Mouse (Mus musculus) right cerebral cortex, postnatal 10 days (tissue): ENCODE data around the gene Cd320.
"Not testable (repeated sequence)": the region's sequence is repeated elsewhere in the genome, so short reads cannot be mapped to it uniquely, and the experiment has no call there.

ENCODE experiments used
- DNase-seq, 2 experiments: peaks; one replicate each; pipeline ENCODE4 v3.0.0; 2021; ENCODE audit warnings: low spot score in 2 of 2

Cd320 gene

DNA sequence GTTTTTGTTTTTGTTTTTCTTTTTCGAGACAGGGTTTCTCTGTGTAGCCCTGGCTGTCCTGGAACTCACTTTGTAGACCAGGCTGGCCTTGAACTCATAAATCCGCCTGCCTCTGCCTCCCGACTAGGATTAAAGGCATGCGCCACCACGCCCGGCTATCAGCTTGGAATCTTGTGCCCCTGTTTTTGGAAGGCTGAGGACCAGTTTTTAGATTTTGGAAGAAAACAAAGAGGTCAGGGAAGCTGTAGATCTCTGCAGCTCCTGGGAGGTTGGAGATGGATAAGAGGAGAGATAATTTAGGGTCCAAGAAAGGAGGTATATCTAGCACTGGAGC, 17.9 kb upstream of the Cd320 start:
- DNase-seq: not testable (repeated sequence)

DNA sequence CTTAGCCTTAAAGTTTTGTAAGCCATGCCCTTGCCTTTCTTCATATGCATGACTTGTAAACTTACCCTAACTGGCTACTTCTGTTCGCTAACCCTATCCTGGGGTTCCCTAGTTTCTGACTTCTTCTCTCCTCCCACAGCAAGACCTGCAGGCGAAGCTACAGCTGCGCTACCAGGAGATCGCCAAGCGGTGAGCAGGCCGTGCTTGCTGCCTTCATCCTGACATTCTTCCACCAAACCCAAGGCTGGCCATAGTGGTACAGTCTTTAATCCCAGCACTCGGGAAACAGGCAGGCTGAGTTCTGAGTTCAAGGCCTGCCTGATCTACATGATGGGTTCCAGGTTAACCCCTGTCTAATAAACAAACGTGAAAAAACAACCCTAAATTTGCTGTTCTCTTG, 17.4 kb upstream of the Cd320 start:
- peak in 1 of 2 experiments; percentile 38 for DNase-seq

DNA sequence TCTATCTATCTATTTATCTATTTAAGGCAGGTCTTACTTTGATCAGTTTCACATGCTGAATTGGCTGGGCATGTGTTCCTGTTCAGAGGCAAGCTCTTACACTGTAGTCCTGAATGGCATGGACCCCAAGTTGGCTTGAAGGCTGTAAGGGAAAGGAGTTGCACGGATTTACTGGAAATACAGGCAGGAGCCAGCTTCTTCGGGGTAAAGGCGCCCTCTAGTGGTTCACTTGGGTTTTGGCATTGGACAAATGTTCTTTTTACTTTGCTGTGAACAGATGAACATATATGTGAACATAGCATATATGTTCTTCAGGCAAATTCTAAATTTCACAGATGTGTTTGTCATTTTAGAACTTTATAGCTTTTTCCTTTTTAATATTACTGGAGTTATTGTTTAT, 16.0 kb upstream of the Cd320 start:
- DNase-seq: peak; percentile 81

DNA sequence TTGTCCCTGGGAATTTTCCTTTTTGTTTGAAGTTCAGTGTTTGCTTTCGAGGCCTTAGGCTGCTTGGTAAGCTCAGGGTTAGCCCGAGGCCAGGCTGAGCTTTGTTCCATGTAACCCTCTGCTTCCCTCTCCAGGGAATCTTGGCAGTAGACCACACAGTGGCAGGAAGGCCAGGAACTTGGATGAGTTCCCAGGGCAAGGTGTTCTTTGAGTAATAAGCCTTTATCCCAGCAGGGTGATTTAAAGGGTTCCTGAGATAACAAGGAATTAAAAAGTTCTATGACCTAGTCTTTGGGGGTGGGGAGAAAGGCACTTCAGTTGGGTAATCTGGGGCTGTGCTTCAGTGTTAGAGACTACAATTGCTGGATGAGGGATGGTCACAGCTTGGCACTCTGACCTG, 14.0 kb upstream of the Cd320 start:
- peak in 1 of 2 experiments; percentile 38 for DNase-seq

DNA sequence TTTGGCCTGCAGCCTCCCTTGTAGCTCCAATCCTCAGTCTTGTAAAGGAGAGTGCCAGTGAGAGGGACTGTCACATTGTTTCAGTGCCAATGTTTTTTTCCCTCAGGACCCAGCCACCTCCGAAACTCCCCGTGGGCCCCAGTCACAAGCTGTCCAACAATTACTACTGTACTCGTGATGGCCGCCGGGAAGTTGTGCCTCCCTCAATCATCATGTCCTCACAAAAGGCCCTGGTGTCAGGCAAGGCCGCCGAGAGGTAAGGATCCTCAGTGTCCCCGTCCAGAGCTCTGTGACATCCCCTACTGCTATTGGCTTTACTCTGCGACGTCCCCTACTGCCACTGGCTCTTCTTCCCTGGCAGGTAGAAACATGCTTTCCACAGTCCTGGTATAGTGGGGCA, 13.3 kb upstream of the Cd320 start:
- no peak for DNase-seq

DNA sequence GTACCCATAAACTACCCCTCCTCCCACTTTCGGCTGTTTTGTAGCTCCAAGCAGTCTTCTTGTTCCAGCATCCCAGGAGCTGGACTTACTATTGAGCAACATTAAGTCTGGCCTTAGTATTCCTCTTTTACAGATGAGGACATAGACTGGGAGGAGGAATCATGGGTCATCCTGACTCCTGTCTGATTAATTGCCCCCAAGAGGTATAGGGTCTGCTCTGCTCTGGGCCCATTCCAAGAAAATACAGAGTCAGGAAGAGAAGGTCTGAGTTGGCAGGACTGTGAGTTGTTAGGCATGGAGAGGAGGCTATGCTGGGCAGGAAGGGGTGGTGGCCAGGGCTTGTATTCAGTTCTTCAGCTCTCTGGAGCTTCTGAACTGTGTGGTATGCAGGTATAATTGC, 1.3 kb downstream of the Cd320 start:
- no peak for DNase-seq

DNA sequence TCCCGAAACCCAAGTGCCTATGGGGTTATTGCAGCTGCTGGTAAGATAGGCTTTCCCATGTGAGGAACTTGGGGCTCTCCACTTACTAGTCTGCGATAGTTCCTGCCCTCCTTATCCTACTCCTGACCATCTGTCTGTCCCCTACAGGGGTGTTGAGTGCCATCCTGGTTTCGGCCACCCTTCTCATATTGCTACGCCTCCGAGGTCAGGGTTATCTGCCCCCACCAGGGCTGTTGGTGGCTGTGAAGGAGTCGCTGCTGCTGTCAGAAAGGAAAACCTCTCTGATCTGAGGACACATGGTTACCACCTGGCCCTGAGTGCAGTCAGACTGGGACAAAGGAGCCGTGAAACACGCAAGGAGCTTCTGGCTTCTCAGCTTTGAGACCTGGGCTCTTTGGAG, 5.2 kb downstream of the Cd320 start:
- DNase-seq: no peak

DNA sequence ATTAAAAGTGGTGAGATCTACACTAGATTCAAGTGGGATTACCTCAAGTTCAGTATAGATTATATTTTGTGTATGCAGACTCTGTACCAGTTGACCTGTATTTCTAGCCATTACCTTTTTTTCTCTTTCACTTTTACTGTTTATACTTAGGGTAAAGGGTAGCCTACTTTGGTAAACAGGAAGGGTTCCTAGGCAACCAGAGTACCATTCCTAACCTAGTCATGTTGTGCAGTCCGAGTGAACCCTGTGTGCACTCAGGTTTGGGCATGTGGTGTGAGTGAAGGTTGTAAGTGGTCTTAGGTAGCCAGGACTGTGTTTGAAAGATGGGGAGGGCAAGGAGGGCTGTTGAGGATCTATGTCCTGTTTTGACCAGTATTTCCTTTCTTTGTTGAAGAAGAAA, 8.4 kb downstream of the Cd320 start:
- no peak for DNase-seq

DNA sequence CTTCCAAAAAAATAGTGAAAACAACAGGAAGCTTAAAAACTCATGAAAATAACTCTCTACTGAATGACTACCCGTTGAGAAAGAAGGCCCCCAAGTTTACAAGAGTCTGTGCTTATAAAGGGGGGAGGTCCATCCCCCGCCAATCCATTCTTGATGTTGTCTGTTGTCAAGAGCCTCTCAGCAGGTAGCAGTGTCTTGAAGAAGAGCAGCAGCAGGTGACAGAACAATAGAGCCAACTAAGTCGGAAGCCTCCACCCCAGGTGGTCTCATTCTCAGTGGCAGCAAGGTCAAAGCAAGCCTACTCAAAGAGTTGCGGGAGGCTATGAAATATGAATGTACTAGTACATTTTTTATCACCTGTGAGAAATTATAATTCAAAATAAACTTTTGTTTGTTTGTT, 14.9 kb downstream of the Cd320 start:
- DNase-seq: no peak

DNA sequence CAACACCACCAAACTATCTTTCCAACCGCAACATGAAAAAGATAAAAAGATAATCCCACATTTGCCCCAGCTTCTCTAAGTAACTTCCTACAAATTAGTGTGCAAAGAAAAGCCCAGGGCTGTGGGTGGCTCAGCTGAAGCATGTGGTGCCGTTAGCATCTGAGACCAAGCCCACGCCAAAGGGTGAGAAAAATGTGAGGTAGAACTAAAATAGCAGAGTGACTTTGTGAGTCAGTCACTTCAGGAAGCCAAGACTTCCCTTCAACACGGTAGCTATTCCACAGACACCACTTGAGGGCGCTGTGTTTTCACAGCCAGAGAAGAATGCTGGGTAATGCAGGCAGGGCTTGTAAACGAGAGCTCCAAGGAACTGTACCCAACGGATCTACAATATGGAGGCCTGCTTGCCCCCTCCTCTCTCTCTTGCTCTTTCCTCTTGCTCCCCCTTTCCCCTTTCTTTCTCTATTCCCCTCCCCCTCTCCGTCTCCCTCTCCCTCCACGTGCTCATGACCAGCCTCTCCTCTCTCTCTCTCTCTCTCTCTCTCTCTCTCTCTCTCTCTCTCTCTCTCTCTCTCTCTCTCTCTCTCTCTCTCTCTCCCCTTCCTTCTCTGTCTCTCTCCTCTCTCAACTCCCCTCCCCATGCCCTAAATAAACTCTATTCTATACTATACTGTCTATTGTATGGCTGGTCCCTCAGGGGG, 22.6 kb downstream of the Cd320 start:
- peak; percentile 79 to 86 for DNase-seq

DNA sequence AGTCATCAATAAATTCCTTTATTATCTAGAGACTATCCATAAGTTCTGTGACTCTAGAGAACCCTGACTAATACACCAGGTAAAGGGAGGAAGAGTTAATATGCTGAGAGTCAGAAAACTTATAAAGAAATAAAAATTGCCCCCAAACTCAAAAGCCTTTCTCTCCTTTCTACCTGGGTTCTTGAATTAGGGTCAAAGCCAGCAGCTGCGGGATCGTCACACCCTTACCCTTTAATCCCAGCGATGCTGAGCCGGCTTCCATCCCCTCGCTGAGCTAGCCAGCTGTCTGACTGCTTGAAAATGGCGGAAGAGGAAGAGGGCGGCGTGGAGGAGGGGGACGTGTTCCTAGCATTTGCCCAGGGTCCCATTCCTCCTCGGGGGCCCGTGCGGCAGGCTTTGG, 30.6 kb downstream of the Cd320 start, which contains the start of gene Gm7029:
Gene Gm7029 (plus strand): TSS at position 301 of the 400 bp plus-strand sequence.
- not testable (repeated sequence) for DNase-seq

DNA sequence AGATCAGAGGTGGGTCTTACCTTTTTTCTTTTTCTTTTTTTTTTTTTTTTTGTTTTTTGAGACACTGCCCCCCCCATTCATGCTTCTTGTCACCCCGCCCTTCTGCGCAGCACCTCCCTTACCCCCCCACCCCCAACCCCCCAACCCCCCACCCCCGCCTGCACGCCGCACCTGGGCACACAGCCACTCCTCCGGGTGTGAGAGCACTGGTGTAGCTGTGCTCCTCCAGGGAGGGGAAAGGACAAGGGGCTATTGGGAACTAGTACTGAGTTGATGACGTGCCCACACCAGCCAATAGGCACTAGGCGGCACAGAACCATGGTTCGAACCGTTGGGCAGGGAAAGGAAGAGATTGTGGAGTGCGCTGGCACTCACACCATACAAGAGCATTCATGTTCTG, 31.5 kb downstream of the Cd320 start:
- peak in 1 of 2 experiments; percentile 28 for DNase-seq

DNA sequence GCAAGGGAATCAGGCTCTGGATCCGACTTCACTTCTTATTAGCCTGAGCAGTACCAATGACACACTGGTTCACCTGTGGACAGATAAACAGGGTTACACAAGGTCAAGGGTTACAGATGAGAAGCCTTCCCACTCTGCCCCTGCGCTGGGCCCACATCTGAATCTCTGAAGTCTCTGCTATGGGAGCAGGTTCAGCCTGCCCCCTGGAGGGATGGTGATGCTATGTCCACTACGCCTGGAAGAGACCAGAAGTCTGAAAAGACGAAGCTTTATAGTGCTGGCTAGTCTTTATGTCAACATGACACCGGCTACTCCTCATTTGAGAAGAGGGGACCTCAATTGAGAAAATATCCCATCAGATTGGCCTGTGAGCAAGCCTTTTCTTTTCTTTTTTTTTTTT, 32.9 kb downstream of the Cd320 start:
- not testable (repeated sequence) for DNase-seq

DNA sequence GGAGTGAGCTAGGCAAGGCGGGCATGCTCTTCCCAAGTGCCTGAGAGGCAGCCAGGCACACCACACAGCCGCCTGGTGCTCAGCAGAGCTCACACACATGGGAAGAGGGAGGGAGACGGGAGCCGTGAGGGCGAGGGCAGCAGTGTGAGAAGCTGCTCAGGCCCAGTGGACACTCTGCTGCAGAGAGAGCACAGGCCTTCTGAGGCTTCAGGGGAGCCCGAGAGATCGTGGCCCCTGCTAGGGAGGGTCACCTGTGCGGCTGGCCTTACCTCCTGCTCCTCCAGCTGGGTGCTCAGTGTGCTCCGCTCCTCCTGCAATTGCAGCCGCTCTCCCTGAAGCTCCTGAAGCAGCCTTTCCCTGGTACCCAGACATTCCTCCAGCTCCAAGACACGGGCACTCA, 41.4 kb downstream of the Cd320 start:
- DNase-seq: not testable (repeated sequence)

DNA sequence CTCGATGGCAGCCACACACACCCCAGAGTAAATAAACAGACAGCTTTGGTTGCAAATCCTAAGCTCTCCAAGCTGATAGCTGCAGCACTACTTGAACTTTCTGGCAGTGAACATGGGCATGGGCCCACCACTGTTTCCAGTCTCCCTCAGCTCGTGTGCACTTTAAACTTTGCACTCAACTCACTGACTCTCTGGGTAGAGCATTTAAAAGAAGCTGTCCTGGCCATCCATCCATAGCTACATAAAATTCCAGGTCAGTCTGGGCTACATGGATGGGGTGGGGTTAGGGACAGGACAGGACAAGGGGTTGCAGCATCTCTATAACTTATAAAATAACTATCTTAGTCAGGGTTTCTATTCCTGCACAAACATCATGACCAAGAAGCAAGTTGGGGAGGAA, 44.9 kb downstream of the Cd320 start:
- not testable (repeated sequence) for DNase-seq

DNA sequence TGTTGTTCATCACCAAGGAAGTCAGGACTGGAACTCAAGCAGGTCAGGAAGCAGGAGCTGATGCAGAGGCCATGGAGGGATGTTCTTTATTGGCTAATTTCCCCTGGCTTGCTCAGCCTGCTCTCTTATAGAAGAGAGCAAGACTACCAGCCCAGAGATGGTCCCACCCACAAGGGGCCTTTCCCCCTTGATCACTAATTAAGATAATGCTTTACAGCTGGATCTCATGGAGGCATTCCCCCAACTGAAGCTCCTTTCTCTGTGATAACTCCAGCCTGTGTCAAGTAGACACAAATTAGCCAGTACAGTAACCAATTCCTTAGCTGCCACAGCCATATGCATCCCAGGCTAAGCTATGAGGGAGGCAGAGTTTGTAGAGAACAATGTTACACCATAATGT, 45.3 kb downstream of the Cd320 start:
- not testable (repeated sequence) for DNase-seq

DNA sequence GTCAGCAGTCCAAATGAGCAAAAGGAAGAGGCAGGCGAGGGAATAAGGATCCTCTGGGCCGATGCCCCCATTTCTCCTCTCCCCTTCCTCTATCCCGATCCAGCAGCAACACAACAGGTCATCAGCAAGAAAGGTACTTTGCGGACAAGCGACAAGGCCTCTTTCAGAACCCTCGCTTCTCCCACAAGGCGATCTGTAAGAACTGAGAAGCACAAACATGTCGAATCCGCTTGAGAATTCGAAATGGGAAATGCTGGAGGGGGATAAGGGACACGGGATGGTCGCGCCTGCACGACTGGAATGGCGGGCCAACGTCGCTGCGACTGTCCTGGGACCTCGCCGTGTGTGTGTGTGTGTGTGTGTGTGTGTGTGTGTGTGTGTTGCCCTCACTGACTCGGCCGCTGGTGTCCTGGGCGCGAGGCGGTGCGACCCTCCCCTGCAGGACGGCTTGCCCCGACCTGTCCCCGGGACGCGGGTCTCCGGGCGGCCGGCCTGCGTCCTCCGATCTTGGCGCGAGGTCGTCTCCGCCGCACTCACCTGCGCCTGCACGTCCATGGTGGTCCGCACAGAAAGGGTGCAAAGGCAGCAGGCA, 47.1 kb downstream of the Cd320 start:
- DNase-seq: not testable (repeated sequence)

DNA sequence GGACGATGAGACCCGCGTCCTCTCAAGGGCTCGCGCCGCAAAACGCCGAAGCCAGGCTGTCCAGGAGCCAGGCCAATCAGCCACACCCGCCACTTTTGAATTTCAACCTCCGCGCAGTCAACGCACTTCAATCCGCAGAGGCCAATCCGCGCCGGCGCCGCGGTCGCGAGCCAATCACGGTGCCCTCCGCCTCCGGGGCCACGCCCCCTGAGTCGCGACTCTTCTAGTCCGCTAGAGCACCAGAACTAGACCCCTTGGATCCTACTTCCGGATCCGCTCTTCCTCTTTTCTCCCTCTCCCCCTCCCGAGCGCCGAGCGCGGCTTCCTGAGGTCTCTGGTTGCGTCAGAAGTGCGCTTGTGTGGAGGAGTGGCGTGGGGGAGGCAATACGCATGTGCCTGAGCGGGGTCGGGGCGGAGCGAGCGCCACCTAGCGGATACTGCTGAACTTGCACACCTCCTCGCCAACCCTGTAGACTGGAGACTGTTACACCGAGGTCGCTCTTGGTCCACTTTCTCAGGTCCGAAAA, 47.7 kb downstream of the Cd320 start, which contains the start of gene Kifc1:
Gene Kifc1 (minus strand): TSS at position 129 of the 527 bp plus-strand sequence.
- DNase-seq: peak; percentile 100

DNA sequence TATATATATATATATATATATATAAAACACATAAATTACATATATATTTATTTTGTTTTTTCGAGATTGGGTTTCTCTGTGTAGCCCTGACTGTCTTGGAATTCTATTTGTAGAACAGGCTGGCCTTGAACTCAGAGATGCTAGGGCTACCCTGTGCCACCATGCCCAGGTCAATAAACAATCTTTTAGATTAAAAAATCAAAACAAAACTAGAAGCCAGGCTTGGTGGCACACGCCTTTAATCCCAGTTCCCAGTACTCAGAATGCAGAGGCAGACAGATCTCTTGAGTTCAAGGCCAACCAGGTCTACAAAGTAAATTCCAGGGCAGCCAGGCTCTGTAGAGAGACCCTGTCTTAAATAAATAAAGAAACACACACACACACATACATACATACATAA, 48.5 kb downstream of the Cd320 start:
- no peak for DNase-seq

DNA sequence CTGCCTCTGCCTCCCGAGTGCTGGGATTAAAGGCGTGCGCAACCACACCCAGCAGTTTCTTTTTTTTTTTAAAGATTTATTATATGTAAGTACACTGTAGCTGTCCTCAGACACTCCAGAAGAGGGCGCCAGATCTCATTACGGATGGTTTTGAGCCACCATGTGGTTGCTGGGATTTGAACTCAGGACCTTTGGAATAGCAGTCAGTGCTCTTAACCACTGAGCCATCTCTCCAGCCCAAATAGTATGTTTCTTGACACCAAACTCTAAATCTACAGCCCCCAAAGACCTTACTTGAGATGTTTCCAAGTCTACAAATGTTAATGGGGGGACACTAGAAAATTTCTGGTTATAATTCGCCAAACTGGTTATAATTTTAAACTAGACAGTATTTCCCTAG, 49.0 kb downstream of the Cd320 start:
- DNase-seq: not testable (repeated sequence)

DNA sequence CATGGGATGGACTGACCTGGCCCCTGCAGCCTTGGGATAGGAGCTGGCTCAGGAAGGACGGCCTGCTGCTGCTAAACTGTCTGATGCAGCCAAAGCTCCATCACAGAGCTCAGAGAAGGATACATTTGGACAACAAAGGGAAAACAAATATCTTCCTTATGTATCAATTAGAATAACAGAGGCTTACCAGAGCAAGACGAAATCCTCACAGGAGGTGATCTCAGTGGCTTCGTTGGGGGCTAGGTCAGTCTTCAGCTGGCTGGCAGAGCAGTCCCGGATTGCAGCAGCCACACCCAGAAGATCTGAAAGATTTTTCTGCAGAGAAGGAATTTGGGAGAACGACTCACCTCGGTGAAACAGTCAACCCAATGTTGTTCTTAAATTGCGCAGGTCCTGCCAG, 49.5 kb downstream of the Cd320 start:
- DNase-seq: no peak

DNA sequence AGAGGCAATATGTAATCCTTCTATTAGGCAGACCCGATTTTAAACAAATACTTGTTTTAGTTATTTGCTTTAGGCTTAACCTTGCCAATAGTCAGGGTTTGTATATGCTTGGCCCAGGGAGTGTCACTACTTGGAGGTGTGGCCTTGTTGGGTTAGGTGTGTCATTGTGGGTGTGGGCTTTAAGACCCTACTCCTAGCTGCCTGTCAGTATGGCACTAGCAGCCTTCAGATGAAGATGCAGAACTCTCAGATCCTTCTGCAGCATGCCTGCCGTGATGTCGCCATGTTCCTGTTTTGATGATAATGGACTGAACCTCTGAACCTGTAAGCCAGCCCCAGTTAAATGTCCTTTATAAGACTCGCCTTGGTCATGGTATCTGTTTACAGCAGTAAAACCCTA, 50.1 kb downstream of the Cd320 start:
- DNase-seq: not testable (repeated sequence)

DNA sequence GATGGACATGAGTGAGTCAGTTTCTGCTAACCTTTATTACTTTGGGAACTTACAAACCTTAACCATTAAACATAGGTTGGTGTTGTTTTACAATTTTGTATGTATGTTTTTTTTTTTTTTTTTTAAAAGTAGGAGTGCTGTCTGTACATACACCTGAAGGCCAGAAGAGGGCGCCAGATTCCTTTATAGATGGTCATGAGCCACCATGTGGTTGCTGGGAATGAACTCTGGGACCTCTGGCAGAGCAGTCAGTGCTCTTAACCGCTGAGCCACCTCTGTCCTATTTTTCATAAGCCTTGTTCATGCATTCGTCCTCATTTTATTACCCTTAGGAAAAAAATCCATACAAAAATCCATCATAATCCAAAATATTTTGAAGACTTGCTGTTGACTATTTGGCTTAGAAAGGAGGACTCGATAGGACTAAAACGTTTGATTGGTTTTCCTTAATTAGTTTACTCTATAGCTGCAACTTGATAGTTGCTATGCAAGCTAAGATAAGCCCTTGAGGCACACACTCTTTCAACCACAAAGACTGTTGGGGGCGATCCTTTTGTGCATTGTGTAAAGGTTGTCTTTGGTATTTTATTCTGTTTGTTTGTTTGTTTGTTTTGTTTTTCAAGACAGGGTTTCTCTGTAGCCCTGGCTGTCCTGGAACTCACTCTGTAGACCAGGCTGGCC, 54.4 kb downstream of the Cd320 start:
- DNase-seq: no peak
